Mouse (Mus musculus): ENCODE results near the gene Npas3. TPM values are rescaled to one million over a fixed set of nuclear protein-coding genes. Genes with fewer than 3 reads are reported as not detected.

Npas3 gene
- polyA plus RNA-seq, 1 experiment, result 0.01 TPM

GRCm38 (mm10) chr12:54044606-54045334 lies 796.3 kb downstream of the Npas3 start:
- no peaks in the 10 kb centered on the region for H3K79me3 ChIP-seq (ENCODE audit: low read depth)
- no peak for TF ChIP-seq MYOD1 (IDR thresholded peaks at IDR 0.05; ENCODE audit: control insufficient read depth, insufficient read length, low read depth)
- no peak for TF ChIP-seq FOSL1 (IDR thresholded peaks at IDR 0.05; ENCODE audit: insufficient read depth, low read length, poor library complexity, severe bottlenecking)
- no peak for TF ChIP-seq MAX (IDR thresholded peaks at IDR 0.05)
- no peak for TF ChIP-seq CEBPB (IDR thresholded peaks at IDR 0.05; ENCODE audit: low read depth)
- TF ChIP-seq MYOG (IDR thresholded peaks at IDR 0.05; ENCODE audit: control insufficient read depth, extremely low read depth, insufficient read length), result no peak
- no peak for TF ChIP-seq CTCF (IDR thresholded peaks at IDR 0.05; ENCODE audit: control insufficient read depth, insufficient read depth, insufficient read length)
- TF ChIP-seq USF1 (IDR thresholded peaks at IDR 0.05; ENCODE audit: low read depth), result no peak
- no peaks in the 10 kb centered on the region for H3K27me3 ChIP-seq (ENCODE audit: control insufficient read depth, insufficient read depth, insufficient read length)
- no peaks in the 10 kb centered on the region for H3K36me3 ChIP-seq (ENCODE audit: control insufficient read depth, insufficient read depth)
- no peaks in the 10 kb centered on the region for H3K79me2 ChIP-seq (ENCODE audit: control insufficient read depth, insufficient read depth)
- no peak overlapping the region for H3ac ChIP-seq (ENCODE audit: control insufficient read depth, insufficient read length, low read depth)
- H3K4me3 ChIP-seq (ENCODE audit: insufficient read depth, poor library complexity, severe bottlenecking), result no peak overlapping the region

GRCm38 (mm10) chr12:54045360-54045759 lies 796.9 kb downstream of the Npas3 start:
- H3K36me3 ChIP-seq (ENCODE audit: control insufficient read depth, insufficient read depth), result no peaks in the 10 kb centered on the region
- no peaks in the 10 kb centered on the region for H3K79me3 ChIP-seq (ENCODE audit: low read depth)
- H3K4me3 ChIP-seq (ENCODE audit: insufficient read depth, poor library complexity, severe bottlenecking), result no peak overlapping the region
- H3K27me3 ChIP-seq (ENCODE audit: control insufficient read depth, insufficient read depth, insufficient read length), result no peaks in the 10 kb centered on the region
- H3ac ChIP-seq (ENCODE audit: control insufficient read depth, insufficient read length, low read depth), result no peak overlapping the region
- TF ChIP-seq USF1 (IDR thresholded peaks at IDR 0.05; ENCODE audit: low read depth) (no peak), MAX (IDR thresholded peaks at IDR 0.05) (no peak), MYOD1 (IDR thresholded peaks at IDR 0.05; ENCODE audit: control insufficient read depth, insufficient read length, low read depth) (no peak), CEBPB (IDR thresholded peaks at IDR 0.05; ENCODE audit: low read depth) (no peak), MYOG (IDR thresholded peaks at IDR 0.05; ENCODE audit: control insufficient read depth, extremely low read depth, insufficient read length) (no peak), CTCF (IDR thresholded peaks at IDR 0.05; ENCODE audit: control insufficient read depth, insufficient read depth, insufficient read length) (no peak), FOSL1 (IDR thresholded peaks at IDR 0.05; ENCODE audit: insufficient read depth, low read length, poor library complexity, severe bottlenecking) (no peak)
- H3K79me2 ChIP-seq (ENCODE audit: control insufficient read depth, insufficient read depth), result no peaks in the 10 kb centered on the region

GRCm38 (mm10) chr12:54046824-54047223 lies 798.3 kb downstream of the Npas3 start:
- H3K4me3 ChIP-seq (ENCODE audit: insufficient read depth, poor library complexity, severe bottlenecking), result no peak overlapping the region
- no peaks in the 10 kb centered on the region for H3K79me2 ChIP-seq (ENCODE audit: control insufficient read depth, insufficient read depth)
- no peaks in the 10 kb centered on the region for H3K36me3 ChIP-seq (ENCODE audit: control insufficient read depth, insufficient read depth)
- TF ChIP-seq USF1 (IDR thresholded peaks at IDR 0.05; ENCODE audit: low read depth) (no peak), MAX (IDR thresholded peaks at IDR 0.05) (no peak), CTCF (IDR thresholded peaks at IDR 0.05; ENCODE audit: control insufficient read depth, insufficient read depth, insufficient read length) (no peak)
- H3K79me3 ChIP-seq (ENCODE audit: low read depth), result no peaks in the 10 kb centered on the region
- H3ac ChIP-seq (ENCODE audit: control insufficient read depth, insufficient read length, low read depth), result no peak overlapping the region
- H3K27me3 ChIP-seq (ENCODE audit: control insufficient read depth, insufficient read depth, insufficient read length), result no peaks in the 10 kb centered on the region

GRCm38 (mm10) chr12:54048126-54048525 lies 799.6 kb downstream of the Npas3 start:
- no peaks in the 10 kb centered on the region for H3K79me3 ChIP-seq (ENCODE audit: low read depth)
- no peaks in the 10 kb centered on the region for H3K79me2 ChIP-seq (ENCODE audit: control insufficient read depth, insufficient read depth)
- no peaks in the 10 kb centered on the region for H3K36me3 ChIP-seq (ENCODE audit: control insufficient read depth, insufficient read depth)
- H3K27me3 ChIP-seq (ENCODE audit: control insufficient read depth, insufficient read depth, insufficient read length), result no peaks in the 10 kb centered on the region
- H3ac ChIP-seq (ENCODE audit: control insufficient read depth, insufficient read length, low read depth), result no peak overlapping the region
- H3K4me3 ChIP-seq (ENCODE audit: insufficient read depth, poor library complexity, severe bottlenecking), result no peak overlapping the region
- TF ChIP-seq MYOG (IDR thresholded peaks at IDR 0.05; ENCODE audit: control insufficient read depth, extremely low read depth, insufficient read length), result no peak
- TF ChIP-seq CEBPB (IDR thresholded peaks at IDR 0.05; ENCODE audit: low read depth), result no peak
- TF ChIP-seq USF1 (IDR thresholded peaks at IDR 0.05; ENCODE audit: low read depth), result no peak
- TF ChIP-seq MYOD1 (IDR thresholded peaks at IDR 0.05; ENCODE audit: control insufficient read depth, insufficient read length, low read depth), result no peak
- no peak for TF ChIP-seq FOSL1 (IDR thresholded peaks at IDR 0.05; ENCODE audit: insufficient read depth, low read length, poor library complexity, severe bottlenecking)
- no peak for TF ChIP-seq MAX (IDR thresholded peaks at IDR 0.05)
- TF ChIP-seq CTCF (IDR thresholded peaks at IDR 0.05; ENCODE audit: control insufficient read depth, insufficient read depth, insufficient read length), result no peak

GRCm38 (mm10) chr12:54049926-54050325 lies 801.4 kb downstream of the Npas3 start:
- Histone ChIP-seq H3K4me3 (ENCODE audit: insufficient read depth, poor library complexity, severe bottlenecking) (no peak overlapping the region), H3K36me3 (ENCODE audit: control insufficient read depth, insufficient read depth) (no peaks in the 10 kb centered on the region), H3K79me2 (ENCODE audit: control insufficient read depth, insufficient read depth) (no peaks in the 10 kb centered on the region), H3K79me3 (ENCODE audit: low read depth) (no peaks in the 10 kb centered on the region), H3ac (ENCODE audit: control insufficient read depth, insufficient read length, low read depth) (no peak overlapping the region), H3K27me3 (ENCODE audit: control insufficient read depth, insufficient read depth, insufficient read length) (no peaks in the 10 kb centered on the region)
- TF ChIP-seq MYOG (IDR thresholded peaks at IDR 0.05; ENCODE audit: control insufficient read depth, extremely low read depth, insufficient read length) (no peak), CEBPB (IDR thresholded peaks at IDR 0.05; ENCODE audit: low read depth) (no peak), MAX (IDR thresholded peaks at IDR 0.05) (no peak), CTCF (IDR thresholded peaks at IDR 0.05; ENCODE audit: control insufficient read depth, insufficient read depth, insufficient read length) (no peak), FOSL1 (IDR thresholded peaks at IDR 0.05; ENCODE audit: insufficient read depth, low read length, poor library complexity, severe bottlenecking) (no peak), USF1 (IDR thresholded peaks at IDR 0.05; ENCODE audit: low read depth) (no peak), MYOD1 (IDR thresholded peaks at IDR 0.05; ENCODE audit: control insufficient read depth, insufficient read length, low read depth) (no peak)

GRCm38 (mm10) chr12:54052939-54053338 lies 804.5 kb downstream of the Npas3 start:
- TF ChIP-seq MAX (IDR thresholded peaks at IDR 0.05) (no peak), USF1 (IDR thresholded peaks at IDR 0.05; ENCODE audit: low read depth) (no peak), FOSL1 (IDR thresholded peaks at IDR 0.05; ENCODE audit: insufficient read depth, low read length, poor library complexity, severe bottlenecking) (no peak), MYOD1 (IDR thresholded peaks at IDR 0.05; ENCODE audit: control insufficient read depth, insufficient read length, low read depth) (no peak)
- H3K27me3 ChIP-seq (ENCODE audit: control insufficient read depth, insufficient read depth, insufficient read length), result no peaks in the 10 kb centered on the region
- no peak overlapping the region for H3ac ChIP-seq (ENCODE audit: control insufficient read depth, insufficient read length, low read depth)
- no peaks in the 10 kb centered on the region for H3K36me3 ChIP-seq (ENCODE audit: control insufficient read depth, insufficient read depth)
- H3K79me2 ChIP-seq (ENCODE audit: control insufficient read depth, insufficient read depth), result no peaks in the 10 kb centered on the region
- H3K79me3 ChIP-seq (ENCODE audit: low read depth), result no peaks in the 10 kb centered on the region
- no peak overlapping the region for H3K4me3 ChIP-seq (ENCODE audit: insufficient read depth, poor library complexity, severe bottlenecking)

Data from C2C12 (cell line).